Comparison of ENCODE assay signal across 9 mouse cellular contexts in the genomic region with DNA sequence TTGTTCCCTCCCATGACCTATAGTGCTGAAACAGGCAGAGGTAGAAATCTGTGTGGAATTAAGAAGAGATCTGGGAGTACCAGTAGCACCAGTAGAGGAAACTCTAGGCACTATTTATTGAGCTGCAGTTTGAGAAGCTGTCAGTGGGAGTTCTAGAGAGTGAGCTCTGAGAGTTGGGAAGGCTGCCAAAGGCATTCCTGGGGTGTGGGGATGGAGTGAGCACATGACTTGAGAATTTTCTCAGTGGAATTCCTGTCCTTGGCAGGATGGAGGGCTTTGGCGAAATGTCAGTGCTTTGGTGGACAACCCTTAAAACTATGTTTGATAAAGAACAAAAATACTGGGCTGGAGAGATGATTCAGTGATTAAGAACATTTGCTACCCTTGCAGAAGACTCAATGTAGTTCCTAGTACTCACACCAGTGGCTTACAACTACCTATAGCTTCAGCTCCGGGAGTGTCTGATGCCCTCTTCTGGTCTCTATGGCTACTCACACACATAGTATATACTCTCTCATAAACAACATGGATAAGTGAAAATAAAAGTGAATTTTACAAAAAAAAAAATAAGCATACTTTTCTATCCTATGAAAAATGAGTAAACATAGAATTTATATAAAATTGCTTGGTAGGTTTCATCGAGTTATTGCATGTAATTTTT. TPM values are rescaled to one million over a fixed set of nuclear protein-coding genes. Genes with fewer than 3 reads are reported as not detected.
DNase-seq lines count a peak whose midpoint lies in the region; ATAC-seq lines count a peak whose summit lies in the region.
"Had no signal": no experiment of that assay in that cellular context is flagged by ENCODE, and none has a peak within 500 bp of the region (broad histone marks: within the 10 kb centered on the region; RNA-seq: fewer than 3 reads in every experiment).

No protein-coding gene starts in this region.

- WGBS in kidney, embryonic 15.5 days = 77% methylated on average over 3 of the region's 3 CpGs
- WGBS in forebrain, embryonic 11.5 days = 90% methylated on average over 3 of the region's 3 CpGs

- no peaks in the 10 kb centered on the region for H3K9me3 ChIP-seq in kidney, embryonic 15.5 days (replicated peaks)
- no peaks in the 10 kb centered on the region for H3K9me3 ChIP-seq in forebrain, embryonic 11.5 days (ENCODE audit: control insufficient read depth, low read length)

- H3K4me1 ChIP-seq in kidney, embryonic 15.5 days = no peaks in the 10 kb centered on the region
- H3K4me1 ChIP-seq in forebrain, embryonic 11.5 days (replicated peaks; ENCODE audit: control insufficient read depth, insufficient read depth, low read length) = no peaks in the 10 kb centered on the region
- H3K4me1 ChIP-seq: megakaryocyte, embryonic 14.5 days had no signal

- H3K27me3 ChIP-seq in kidney, embryonic 15.5 days = no peaks in the 10 kb centered on the region
- H3K27me3 ChIP-seq in forebrain, embryonic 11.5 days (ENCODE audit: control insufficient read depth, insufficient read depth, low read length) = no peaks in the 10 kb centered on the region
- H3K27me3 ChIP-seq: megakaryocyte, embryonic 14.5 days had no signal

- H3K9ac ChIP-seq in kidney, embryonic 15.5 days = no peak overlapping the region
- H3K9ac ChIP-seq in forebrain, embryonic 11.5 days (ENCODE audit: low read length) = no peak overlapping the region

- peak; percentile 52; the same call in 1 of the 2 replicates for ATAC-seq in kidney, embryonic 15.5 days (replicated peaks; ENCODE audit: low FRiP score)
- ATAC-seq in forebrain, embryonic 11.5 days (replicated peaks; ENCODE audit: low FRiP score) = no peak

- DNase-seq in left cerebral cortex, postnatal 10 days (ENCODE audit: extremely low spot score in 1 of 2, low spot score in 2 of 2) = peak; percentile 23 to 80
- no peak for DNase-seq in left cerebral cortex, postnatal 36 days (ENCODE audit: low spot score in 2 of 2)
- DNase-seq in adrenal gland, postnatal 10 days = peak; percentile 61
- peak; percentile 26 to 61 for DNase-seq in gastrocnemius, postnatal 36 days
- DNase-seq in lung, postnatal 14 days = peak; percentile 81
- no peak for DNase-seq in thymus, postnatal 25 days
- DNase-seq in forebrain, embryonic 11.5 days (ENCODE audit: low spot score) = no peak

- no peaks in the 10 kb centered on the region for H3K36me3 ChIP-seq in kidney, embryonic 15.5 days
- H3K36me3 ChIP-seq in forebrain, embryonic 11.5 days (ENCODE audit: control insufficient read depth, insufficient read depth, low read length) = no peaks in the 10 kb centered on the region

- H3K4me3 ChIP-seq in kidney, embryonic 15.5 days (replicated peaks) = no peak overlapping the region
- no peak overlapping the region for H3K4me3 ChIP-seq in forebrain, embryonic 11.5 days (ENCODE audit: low read depth, low read length)
- H3K4me3 ChIP-seq: megakaryocyte, embryonic 14.5 days had no signal

- no peak overlapping the region for H3K4me2 ChIP-seq in kidney, embryonic 15.5 days
- no peak overlapping the region for H3K4me2 ChIP-seq in forebrain, embryonic 11.5 days (ENCODE audit: low read depth, low read length, severe bottlenecking)

- intact Hi-C loops in left cerebral cortex, postnatal 10 days (cut with DNase I) = no loop called here
- intact Hi-C loops in left cerebral cortex, postnatal 36 days (cut with DNase I) = no loop called here
- intact Hi-C loops in gastrocnemius, postnatal 36 days (cut with DNase I) = no loop called here

- H3K27ac ChIP-seq in kidney, embryonic 15.5 days = no peak overlapping the region
- no peak overlapping the region for H3K27ac ChIP-seq in forebrain, embryonic 11.5 days (ENCODE audit: low read depth, low read length)

RNA-seq across cellular contexts. Expression of a gene that starts 20.4 kb away (rescaled TPM):
- total RNA-seq in left cerebral cortex, postnatal 10 days (2021) = 1 to 10 TPM; 2.6 to 4.7 TPM
- total RNA-seq in left cerebral cortex, postnatal 36 days (2021) = 1 to 10 TPM; 2.4 to 3.5 TPM
- total RNA-seq in adrenal gland, postnatal 10 days (2021) = under 1 TPM in 1 of 2 experiments, not detected in 1; 0.09 TPM
- not detected for total RNA-seq in gastrocnemius, postnatal 36 days (2021)
- polyA plus RNA-seq in kidney, embryonic 15.5 days (2015; fragmentation: Nextera tagmentation; extraction: Ambion mirVana) = 0.09 and 0.12 TPM in 2 replicates
- 0.27 and 0.68 TPM in 2 replicates for polyA plus RNA-seq in forebrain, embryonic 11.5 days (2014; fragmentation: Nextera tagmentation; extraction: Ambion mirVana)

Comparison
In these comparisons a context has a peak if more than half of its experiments do, and no peak if none do; other contexts are left out.
1. DNase-seq: peak in left cerebral cortex, postnatal 10 days (2 of 2), adrenal gland, postnatal 10 days (single experiment), gastrocnemius, postnatal 36 days (2 of 2) and lung, postnatal 14 days (single experiment); none in left cerebral cortex, postnatal 36 days (0 of 2), thymus, postnatal 25 days (single experiment) and forebrain, embryonic 11.5 days (single experiment).